Mouse (Mus musculus): ENCODE data around the gene Creb3l2.

Gene Creb3l2

DNA sequence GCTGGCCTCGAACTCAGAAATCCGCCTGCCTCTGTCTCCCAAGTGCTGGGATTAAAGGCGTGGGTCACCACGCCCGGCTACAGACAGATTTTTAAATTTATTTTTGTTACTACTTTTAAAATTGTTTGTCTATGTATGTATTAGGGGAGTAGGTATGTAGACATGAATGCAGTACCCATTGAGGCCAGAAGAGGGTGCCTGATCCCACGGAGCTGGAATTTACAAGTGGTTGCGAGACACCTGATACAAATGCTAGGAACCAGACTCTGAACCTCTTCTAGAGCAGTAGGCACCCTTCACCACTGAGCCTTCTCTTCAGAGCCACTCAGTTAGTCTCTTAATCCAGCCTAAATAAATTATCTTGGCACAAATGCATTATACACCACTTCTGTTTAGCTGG is 70.6 kb downstream of the Creb3l2 start:
- TF ChIP-seq GATA4 (IDR thresholded peaks at IDR 0.05; ENCODE audit: insufficient replicate concordance, low read length) = no peak

DNA sequence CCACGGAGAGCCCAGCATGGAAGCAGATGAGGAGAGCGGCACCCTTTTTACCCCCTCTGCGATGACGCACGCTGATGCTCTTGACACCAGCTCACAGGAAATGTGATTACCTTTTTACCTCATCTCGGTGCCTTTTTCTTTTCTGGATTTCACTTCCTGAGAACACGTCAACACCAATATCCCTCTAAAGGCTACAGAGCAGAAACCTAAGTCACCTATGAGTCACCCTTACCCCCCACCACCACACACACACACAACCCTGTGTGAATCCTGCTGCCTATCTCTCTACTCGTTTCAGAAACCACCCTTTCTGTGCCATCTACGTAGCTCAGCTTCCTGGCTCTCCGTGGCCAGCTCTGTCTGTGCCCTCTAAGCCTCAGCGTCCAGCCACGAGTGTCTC is 71.4 kb downstream of the Creb3l2 start:
- TF ChIP-seq GATA4 (IDR thresholded peaks at IDR 0.05; ENCODE audit: insufficient replicate concordance, low read length) = no peak

DNA sequence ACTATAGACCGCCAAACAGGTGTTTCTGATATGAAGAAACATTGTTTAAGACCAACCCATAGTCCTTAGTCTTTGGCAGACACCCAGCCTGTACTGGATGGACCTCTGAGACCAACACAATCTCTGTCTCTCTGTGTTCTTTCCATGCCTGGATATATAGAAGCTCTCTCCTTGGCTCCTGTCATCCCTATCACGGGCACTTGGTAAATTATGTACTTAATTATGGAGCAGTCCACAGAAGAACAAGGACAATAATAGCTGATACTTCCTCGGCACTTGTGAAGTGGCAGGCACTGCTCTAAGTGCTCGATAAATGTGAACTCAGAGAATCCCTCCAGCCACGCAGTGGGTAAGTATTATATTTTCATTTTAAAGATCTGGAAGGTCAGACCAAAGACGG is 72.2 kb downstream of the Creb3l2 start:
- TF ChIP-seq GATA4 (IDR thresholded peaks at IDR 0.05; ENCODE audit: insufficient replicate concordance, low read length) = no peak

DNA sequence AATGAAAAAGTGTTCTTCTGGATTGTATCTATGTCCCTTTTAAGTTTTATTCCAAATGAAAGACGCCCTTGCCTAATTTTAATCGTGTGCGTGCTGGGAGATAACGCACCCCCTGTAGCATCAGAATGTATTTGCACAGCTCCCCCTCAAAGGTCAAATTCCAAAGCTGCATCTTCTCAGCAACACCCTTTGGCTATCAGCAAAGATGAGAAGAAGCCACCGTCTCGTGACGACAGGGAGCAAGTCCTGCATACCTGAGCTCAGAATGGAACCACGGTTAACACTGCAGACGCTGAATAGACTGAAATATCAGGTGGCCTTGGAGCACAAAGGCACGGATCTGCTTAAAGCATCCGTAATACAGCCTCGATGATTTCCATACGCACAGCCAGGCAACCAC is 73.7 kb downstream of the Creb3l2 start:
- no peak for TF ChIP-seq GATA4 (IDR thresholded peaks at IDR 0.05; ENCODE audit: insufficient replicate concordance, low read length)

DNA sequence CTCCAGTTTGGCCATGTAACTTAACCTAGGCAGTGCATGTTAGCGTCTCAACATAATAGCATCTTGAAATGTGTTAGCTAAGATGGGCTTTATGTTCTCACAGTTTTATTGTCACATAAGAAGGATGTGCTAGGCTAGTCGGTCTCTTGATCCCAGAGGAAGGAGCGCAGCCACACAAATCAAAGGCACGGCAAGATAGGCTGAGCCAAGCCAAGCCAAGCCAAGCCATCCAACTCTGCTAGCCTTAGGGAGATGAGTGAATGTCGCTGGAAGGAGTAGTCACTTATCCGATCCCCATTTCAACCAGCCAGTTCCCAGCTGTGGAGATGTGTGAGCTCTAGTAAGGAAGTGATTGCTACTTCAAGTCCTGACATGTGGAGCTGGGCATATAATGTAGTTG is 75.0 kb downstream of the Creb3l2 start:
- no peak for TF ChIP-seq GATA4 (IDR thresholded peaks at IDR 0.05; ENCODE audit: insufficient replicate concordance, low read length)

DNA sequence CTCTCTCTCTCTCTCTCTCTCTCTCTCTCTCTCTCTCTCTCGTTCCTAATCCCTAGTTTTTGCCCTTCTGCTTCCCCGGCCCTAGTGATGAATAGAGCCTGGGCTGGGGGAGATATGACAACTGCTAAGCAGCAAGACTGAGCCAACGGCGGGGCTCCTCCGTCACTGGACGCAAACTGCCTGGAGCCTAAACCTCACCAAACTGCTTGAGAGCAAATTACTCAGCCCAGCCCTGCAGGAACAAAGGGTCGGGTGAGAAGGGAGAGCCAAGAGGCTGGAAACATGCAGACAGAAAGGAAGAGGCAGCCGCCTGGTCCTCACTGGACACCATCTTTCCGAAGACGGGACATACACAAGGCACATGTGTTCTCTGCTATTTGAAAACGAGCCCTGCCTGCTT is 76.8 kb downstream of the Creb3l2 start:
- no peak for TF ChIP-seq GATA4 (IDR thresholded peaks at IDR 0.05; ENCODE audit: insufficient replicate concordance, low read length)

DNA sequence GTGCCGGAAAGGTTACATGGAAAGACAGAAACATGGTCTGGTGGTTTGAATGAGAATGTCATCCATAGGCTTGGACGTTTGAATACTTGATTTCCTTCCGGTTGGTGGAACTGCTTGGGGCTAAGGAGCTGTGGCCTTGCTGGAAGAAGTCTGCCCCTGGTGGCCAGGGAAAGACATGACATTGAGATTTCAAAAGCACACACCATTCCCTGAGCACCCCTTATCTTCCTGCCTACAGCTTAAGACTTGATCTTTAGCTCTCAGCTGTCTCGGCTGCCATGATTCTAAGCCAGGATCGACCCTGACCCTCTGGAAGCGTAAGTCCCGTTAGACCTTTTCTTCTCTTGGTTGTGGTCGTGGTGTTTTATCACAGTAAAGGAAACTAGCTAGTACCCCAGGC is 77.6 kb downstream of the Creb3l2 start:
- no peak for TF ChIP-seq GATA4 (IDR thresholded peaks at IDR 0.05; ENCODE audit: insufficient replicate concordance, low read length)

DNA sequence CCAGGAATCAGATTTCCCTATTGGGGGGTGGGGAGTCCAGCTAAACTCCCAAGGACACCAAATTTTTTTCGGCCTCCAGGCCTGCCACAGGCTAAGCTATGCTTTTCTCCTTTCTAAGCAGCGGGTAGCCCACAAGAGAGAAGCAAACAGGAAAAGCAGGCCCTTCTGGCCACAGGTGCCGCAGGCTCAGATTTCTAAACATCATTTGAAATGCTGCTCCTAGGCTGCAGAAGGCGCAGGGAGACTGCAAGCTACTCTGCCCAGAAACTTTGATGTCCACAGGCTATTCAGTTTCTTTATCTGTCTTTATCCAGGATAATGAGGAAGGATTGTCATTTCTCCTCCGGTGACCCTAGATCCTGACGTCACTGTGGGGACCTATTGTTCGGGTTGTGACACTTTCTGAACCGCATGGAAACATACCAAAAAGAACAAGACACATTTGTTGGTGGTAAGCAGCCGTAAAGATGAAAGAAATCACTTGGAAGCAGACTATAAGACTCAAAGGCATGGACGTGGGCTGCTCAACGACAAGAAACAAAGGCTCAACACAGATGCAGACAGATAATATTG is 81.0 kb downstream of the Creb3l2 start:
- peak; percentile 28; the same call in 1 of the 2 replicates for TF ChIP-seq GATA4 (IDR thresholded peaks at IDR 0.05; ENCODE audit: insufficient replicate concordance, low read length)

DNA sequence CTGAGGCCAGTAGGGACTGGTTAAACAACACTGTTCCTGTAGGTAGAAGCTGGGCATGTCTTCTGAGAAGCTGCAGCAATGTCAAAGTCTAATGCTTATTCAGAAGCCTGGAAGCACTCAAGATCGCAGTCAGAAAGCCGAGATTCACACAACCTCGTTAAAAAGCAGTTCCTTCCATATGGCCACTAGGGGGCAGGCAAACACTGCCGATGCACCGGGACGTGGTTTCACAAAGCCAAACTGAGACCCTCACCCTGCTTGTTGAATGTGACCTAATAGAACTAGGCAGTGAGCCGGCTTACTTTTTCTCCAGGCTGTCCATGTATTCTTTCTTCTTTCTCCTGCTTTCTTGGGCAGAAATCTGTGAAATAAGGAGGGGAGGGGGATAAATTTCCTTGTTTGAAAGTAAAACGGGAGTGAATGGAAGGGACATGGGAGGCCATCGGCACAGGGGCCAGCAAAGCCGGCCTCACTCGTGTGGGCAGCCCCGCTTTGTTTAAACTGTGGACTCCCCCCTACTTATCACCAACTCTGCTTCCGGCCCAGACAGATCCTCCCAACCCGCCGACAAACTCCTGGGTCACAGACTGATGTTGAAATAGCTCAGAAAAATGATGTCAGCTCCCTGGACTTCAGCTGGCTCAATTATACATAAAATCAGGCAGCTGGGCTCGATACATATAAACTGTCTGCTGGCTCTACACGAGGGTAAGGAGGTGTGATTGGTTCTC is 87.3 kb downstream of the Creb3l2 start:
- peak; percentile 63; the same call in 1 of the 2 replicates for TF ChIP-seq GATA4 (IDR thresholded peaks at IDR 0.05; ENCODE audit: insufficient replicate concordance, low read length)

DNA sequence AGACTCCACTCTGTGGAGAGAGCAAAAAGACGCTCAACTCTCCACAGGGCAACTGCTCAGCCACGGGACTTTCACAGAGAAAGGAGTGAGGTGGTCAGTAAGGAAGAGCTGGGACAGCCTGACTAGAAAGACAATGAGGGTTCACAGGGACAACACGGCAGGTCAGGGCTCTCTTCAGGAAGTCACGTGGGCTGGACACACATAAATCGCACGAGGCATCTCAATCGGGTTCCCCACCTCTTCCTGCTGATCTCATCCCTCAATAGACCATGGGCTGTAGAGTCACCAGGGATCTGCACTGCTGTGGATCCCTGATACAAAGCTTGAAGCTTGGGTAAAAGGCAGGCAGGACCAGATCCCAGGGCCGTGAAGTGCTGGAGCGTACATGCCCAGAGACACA is 88.3 kb downstream of the Creb3l2 start:
- TF ChIP-seq GATA4 (IDR thresholded peaks at IDR 0.05; ENCODE audit: insufficient replicate concordance, low read length) = no peak

DNA sequence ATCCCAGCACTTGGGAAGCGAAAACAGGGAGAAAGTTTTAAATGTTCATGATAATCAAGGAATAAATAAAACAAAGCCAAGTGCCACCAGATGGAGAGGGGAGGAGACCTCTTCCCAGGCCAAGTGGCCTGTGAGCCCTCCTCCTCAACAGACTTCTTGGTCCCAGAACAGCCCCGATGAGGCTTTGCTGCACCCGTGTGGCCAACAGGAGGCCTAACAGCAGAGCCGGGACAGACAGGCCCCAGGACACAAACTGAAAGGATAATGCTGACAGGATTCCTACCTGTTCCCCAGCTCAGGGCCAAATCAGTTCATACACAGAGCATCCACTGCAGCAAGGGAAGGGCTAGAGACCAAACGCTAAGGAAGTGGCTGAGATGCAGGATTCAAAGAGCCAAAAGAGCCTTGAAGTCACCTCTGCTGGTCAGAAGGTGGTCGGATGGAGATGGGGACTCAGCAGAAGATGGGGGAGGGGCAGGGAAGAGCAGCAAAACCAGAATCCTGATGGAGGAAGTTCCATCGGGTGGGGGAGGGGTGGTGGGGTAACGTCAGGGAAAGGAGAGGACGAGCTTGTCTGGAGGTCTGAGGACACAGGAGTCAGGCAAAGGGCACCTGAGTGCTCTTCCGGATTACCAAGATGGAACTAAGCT is 90.1 kb downstream of the Creb3l2 start:
- no peak for TF ChIP-seq GATA4 (IDR thresholded peaks at IDR 0.05; ENCODE audit: insufficient replicate concordance, low read length)

DNA sequence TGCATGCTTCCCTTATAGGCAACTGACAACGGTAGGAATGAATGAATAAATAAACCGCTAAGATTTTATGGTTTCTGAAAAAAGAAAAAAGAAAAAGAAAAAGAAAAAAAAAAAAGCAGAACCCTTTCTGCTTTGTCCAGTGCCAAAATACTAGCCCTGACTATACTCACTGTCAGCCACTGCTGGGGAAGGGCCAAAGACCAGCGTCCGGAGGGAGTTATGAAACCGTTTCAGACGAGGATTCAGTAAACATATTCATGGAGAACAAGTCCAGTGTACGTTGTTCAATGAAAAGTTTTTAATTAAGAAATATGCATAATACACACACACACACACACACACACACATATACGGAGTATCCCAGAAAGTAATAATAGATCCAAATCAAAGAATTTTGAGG is 91.6 kb downstream of the Creb3l2 start:
- TF ChIP-seq GATA4 (IDR thresholded peaks at IDR 0.05; ENCODE audit: insufficient replicate concordance, low read length) = no peak

DNA sequence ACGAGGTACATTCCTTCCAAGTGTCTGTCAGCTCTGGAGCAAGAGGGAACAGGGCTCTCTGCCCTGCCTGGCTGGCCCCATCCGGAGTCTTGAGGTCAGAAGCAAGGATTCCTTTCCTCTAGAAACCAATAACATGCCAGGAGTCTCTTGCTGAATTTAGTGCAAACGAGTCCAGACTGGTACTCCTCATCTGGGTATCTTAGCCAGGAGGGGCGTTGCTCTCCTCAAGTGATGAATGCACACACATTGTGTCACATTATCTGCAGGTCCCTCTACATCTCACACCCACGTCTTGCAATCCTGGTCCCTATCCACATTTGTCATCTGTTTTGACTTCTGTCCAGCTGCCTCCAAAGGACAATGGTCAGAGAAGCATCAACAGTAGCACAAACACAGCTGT is 94.3 kb downstream of the Creb3l2 start:
- no peak for TF ChIP-seq GATA4 (IDR thresholded peaks at IDR 0.05; ENCODE audit: insufficient replicate concordance, low read length)

DNA sequence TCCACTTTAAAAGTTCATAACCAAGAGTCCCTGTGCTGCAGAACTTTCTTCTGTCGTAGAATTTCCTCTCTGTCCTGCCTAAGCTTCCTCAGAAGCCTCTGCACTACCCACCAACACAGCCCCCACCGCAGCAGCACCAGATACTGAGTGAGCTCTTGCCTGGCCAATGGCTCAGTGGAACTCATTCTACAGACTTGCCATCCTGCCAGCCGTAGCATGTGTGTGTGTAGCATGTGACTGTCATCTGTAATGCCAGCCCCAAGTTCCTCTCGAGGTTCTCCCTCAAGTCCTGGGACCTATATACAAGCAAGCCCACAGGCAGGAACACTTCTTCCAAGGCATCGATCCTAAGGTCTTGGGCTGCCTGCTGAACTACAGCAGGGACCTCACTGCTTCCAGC is 103.9 kb downstream of the Creb3l2 start:
- TF ChIP-seq GATA4 (IDR thresholded peaks at IDR 0.05; ENCODE audit: insufficient replicate concordance, low read length) = no peak

DNA sequence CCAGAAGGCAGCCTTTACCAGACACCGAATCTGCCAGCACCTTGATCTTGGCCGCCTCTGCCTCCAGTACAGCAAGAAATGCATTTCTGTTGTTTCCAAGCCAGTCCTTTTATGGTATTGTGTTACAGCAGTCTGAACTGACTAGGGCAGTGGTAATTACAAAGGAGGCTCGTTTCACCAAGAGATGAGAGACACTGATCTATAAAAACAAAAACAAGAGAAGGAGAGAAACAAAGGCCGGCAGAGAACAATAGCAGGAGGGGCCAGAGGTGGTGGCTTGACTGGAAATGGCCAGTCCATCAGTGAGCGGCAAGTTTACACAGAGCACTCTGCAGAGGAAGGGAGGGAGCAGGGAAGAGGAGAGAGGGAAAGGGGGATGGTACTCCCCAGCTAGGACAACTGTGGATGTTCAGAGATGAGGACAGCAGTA is 105.1 kb downstream of the Creb3l2 start:
- TF ChIP-seq GATA4 (IDR thresholded peaks at IDR 0.05; ENCODE audit: insufficient replicate concordance, low read length) = no peak

DNA sequence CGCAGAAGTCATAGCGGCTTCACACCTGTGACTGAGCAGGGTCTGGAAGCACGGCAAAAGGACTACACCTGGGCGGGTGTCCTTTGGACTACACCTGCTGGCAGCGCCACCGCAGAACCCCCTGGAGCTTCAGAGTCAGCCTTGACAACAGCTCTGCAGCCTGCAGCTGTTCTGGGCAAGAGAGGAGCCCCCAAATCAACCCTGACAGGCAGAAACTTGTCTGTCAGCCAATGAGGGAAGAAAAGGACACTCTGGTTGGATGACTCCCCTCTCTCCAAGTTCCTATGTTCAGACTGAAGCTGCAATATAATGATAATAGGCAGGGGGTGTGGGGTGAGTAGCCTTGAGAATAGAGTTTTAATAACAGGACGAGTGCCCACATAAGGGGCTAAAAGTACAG is 105.6 kb downstream of the Creb3l2 start:
- TF ChIP-seq GATA4 (IDR thresholded peaks at IDR 0.05; ENCODE audit: insufficient replicate concordance, low read length) = no peak
